Mouse (Mus musculus) heart, embryonic 11.5 days (tissue): ENCODE data around the gene Tma7. TPM values are rescaled to one million over a fixed set of nuclear protein-coding genes. Genes with fewer than 3 reads are reported as not detected.

Source experiments
- ATAC-seq: fragments of 200-750 bp; cut with Nextera tagmentation; replicated peaks from 2 replicates; pipeline ENCODE4 v1.8.0; 2017; ENCODE audit warnings: moderate library complexity; ENCODE audit not compliant: insufficient number of reproducible peaks, low FRiP score, low TSS enrichment
- H3K27ac ChIP-seq: fragments of 300-500 bp; sonication (generic); 2 replicates; pipeline ENCODE4 v1.5.1; 2014; ENCODE audit warnings: mild to moderate bottlenecking, low read depth, low read length
- H3K27me3 ChIP-seq: fragments of 300-500 bp; sonication (generic); 2 replicates; pipeline ENCODE4 v1.6.1; 2014; ENCODE audit warnings: mild to moderate bottlenecking, low read length, mixed read lengths; ENCODE audit not compliant: control insufficient read depth, insufficient read depth
- H3K36me3 ChIP-seq: fragments of 300-500 bp; sonication (generic); 2 replicates; pipeline ENCODE4 v1.6.1; 2014; ENCODE audit warnings: mild to moderate bottlenecking, low read length, moderate library complexity, mixed read lengths; ENCODE audit not compliant: control insufficient read depth, insufficient read depth
- H3K4me1 ChIP-seq: fragments of 300-500 bp; sonication (generic); 2 replicates; pipeline ENCODE4 v1.6.1; 2014; ENCODE audit warnings: low read length; ENCODE audit not compliant: control insufficient read depth, insufficient read depth
- H3K4me2 ChIP-seq: fragments of 300-500 bp; sonication (generic); 2 replicates; pipeline ENCODE4 v1.6.1; 2014; ENCODE audit warnings: mild to moderate bottlenecking, moderate library complexity
- H3K4me3 ChIP-seq: fragments of 300-500 bp; sonication (generic); 2 replicates; pipeline ENCODE4 v1.5.1; 2014; ENCODE audit warnings: low read depth, low read length
- H3K9ac ChIP-seq: fragments of 300-500 bp; sonication (generic); 2 replicates; pipeline ENCODE4 v1.6.1; 2014; ENCODE audit warnings: mild to moderate bottlenecking, low read depth, low read length, moderate library complexity
- H3K9me3 ChIP-seq: fragments of 300-500 bp; sonication (generic); replicated peaks from 2 replicates; pipeline ENCODE4 v1.6.1; 2016; ENCODE audit warnings: low read length; ENCODE audit not compliant: control insufficient read depth
- WGBS: fragments of 180-500 bp; shearing (Covaris S2); extraction: QIAGEN DNeasy Blood & Tissue Kit; methylation state at CpG from one replicate; pipeline ENCODE4 v1.1.7; 2014; ENCODE audit not compliant: insufficient replicate concordance; 5-methylcytosine and 5-hydroxymethylcytosine counted together
- polyA plus RNA-seq: library from polyadenylated mRNA; unstranded; fragments of >200 nt; fragmentation: Nextera tagmentation; extraction: Ambion mirVana; gene quantifications from 2 replicates; pipeline ENCODE4 v1.2.1, GENCODE M21; 2014

Tma7 gene
- polyA plus RNA-seq, 1 experiment from 2014 or later = 790 TPM

GRCm38 (mm10) chr9:109028421-109028820 is 54.0 kb downstream of the Tma7 start:
- Histone ChIP-seq H3K4me2 (no peak overlapping the region), H3K36me3 (no peaks in the 10 kb centered on the region), H3K9ac (no peak overlapping the region), H3K27me3 (no peaks in the 10 kb centered on the region), H3K4me1 (no peaks in the 10 kb centered on the region), H3K9me3 (no peaks in the 10 kb centered on the region), H3K4me3 (no peak overlapping the region), H3K27ac (no peak overlapping the region)
- 83% methylated on average over 3 of the region's 3 CpGs for WGBS
- no peak for ATAC-seq

- ATAC-seq = no peak
- no peak overlapping the region for H3K4me2 ChIP-seq
- H3K27ac ChIP-seq = no peak overlapping the region
- no peak overlapping the region for H3K9ac ChIP-seq
- H3K36me3 ChIP-seq = no peaks in the 10 kb centered on the region
- no peak overlapping the region for H3K4me3 ChIP-seq
- no peaks in the 10 kb centered on the region for H3K9me3 ChIP-seq
- H3K27me3 ChIP-seq = no peaks in the 10 kb centered on the region
- H3K4me1 ChIP-seq = no peaks in the 10 kb centered on the region
- WGBS = 71% methylated on average over 8 of the region's 8 CpGs
Measured at GRCm38 (mm10) chr9:109027521-109027920, 54.9 kb downstream of the Tma7 start.

Other genes starting within 250 kb of the Tma7 start
- gene Slc26a6, start 229.3 kb downstream of the Tma7 start, polyA plus RNA-seq = 6.3 and 7.0 TPM in 2 replicates
- gene Tmem89, start 168.0 kb downstream of the Tma7 start, polyA plus RNA-seq = not detected in 2 replicates
- 707 and 751 TPM in 2 replicates for gene Uqcrc1, start 146.0 kb downstream of the Tma7 start, polyA plus RNA-seq
- 0.28 and 0.77 TPM in 2 replicates for gene Col7a1, start 129.0 kb downstream of the Tma7 start, polyA plus RNA-seq
- gene Ucn2, start 96.6 kb downstream of the Tma7 start, polyA plus RNA-seq = not detected in 2 replicates
- gene Pfkfb4, start 90.8 kb downstream of the Tma7 start, polyA plus RNA-seq = 3.6 and 4.5 TPM in 2 replicates
- 49.0 and 59.1 TPM in 2 replicates for gene Shisa5, start 44.0 kb downstream of the Tma7 start, polyA plus RNA-seq
- 5.7 and 7.0 TPM in 2 replicates for gene Trex1, start 22.9 kb downstream of the Tma7 start, polyA plus RNA-seq
- gene Atrip, start 8.5 kb downstream of the Tma7 start, polyA plus RNA-seq = 18.0 and 18.6 TPM in 2 replicates
- gene Ccdc51, start 94 bp downstream of the Tma7 start, polyA plus RNA-seq = 15.5 and 15.8 TPM in 2 replicates
- 5.5 and 6.8 TPM in 2 replicates for gene Plxnb1, start 12.8 kb upstream of the Tma7 start, polyA plus RNA-seq
- gene Fbxw21, start 79.5 kb upstream of the Tma7 start, polyA plus RNA-seq = not detected in 2 replicates
- gene Fbxw13, start 113.4 kb upstream of the Tma7 start, polyA plus RNA-seq = not detected in 2 replicates
- gene Fbxw20, start 152.2 kb upstream of the Tma7 start, polyA plus RNA-seq = not detected in 2 replicates
- not detected in 2 replicates for gene Fbxw14, start 205.1 kb upstream of the Tma7 start, polyA plus RNA-seq